10 mouse cellular contexts compared by ENCODE assay signal in genomic region chr13:45345471-45346159, GRCm38 (mm10). TPM values are rescaled to one million over a fixed set of nuclear protein-coding genes. Genes with fewer than 3 reads are reported as not detected.
DNase-seq lines count a peak whose midpoint lies in the region; ATAC-seq and TF ChIP-seq lines count a peak whose summit lies in the region.
"Had no signal": no experiment of that assay in that cellular context is flagged by ENCODE, and none has a peak within 500 bp of the region (broad histone marks: within the 10 kb centered on the region; RNA-seq: fewer than 3 reads in every experiment).

No protein-coding gene starts in this region.

- TF ChIP-seq CTCF in ES-Bruce4 (IDR thresholded peaks at IDR 0.05; ENCODE audit: low read depth, low read length): no peak
- TF ChIP-seq CTCF in liver, postnatal 0 days (IDR thresholded peaks at IDR 0.05; ENCODE audit: low read depth): no peak

- H3K4me2 ChIP-seq in embryonic facial prominence, embryonic 11.5 days (ENCODE audit: low read depth, low read length): no peak overlapping the region
- no peak overlapping the region for H3K4me2 ChIP-seq in liver, postnatal 0 days (ENCODE audit: low read depth, low read length)
- H3K4me2 ChIP-seq: heart, embryonic 15.5 days had no signal

- no peak for DNase-seq in heart, embryonic 10.5 days (ENCODE audit: low spot score)
- no peak for DNase-seq in heart, postnatal 4 days
- peak; percentile 48 for DNase-seq in embryonic facial prominence, embryonic 11.5 days (ENCODE audit: low spot score)
- peak; percentile 30 to 41 for DNase-seq in kidney, postnatal 36 days
- DNase-seq in B cell, adult 2 months: no peak
- no peak for DNase-seq in liver, postnatal 0 days

- H3K27me3 ChIP-seq in heart, embryonic 10.5 days (ENCODE audit: insufficient read depth, poor library complexity, severe bottlenecking): no peaks in the 10 kb centered on the region
- no peaks in the 10 kb centered on the region for H3K27me3 ChIP-seq in ES-Bruce4 (ENCODE audit: control insufficient read depth, insufficient read depth, low read length, poor library complexity, severe bottlenecking)
- no peaks in the 10 kb centered on the region for H3K27me3 ChIP-seq in embryonic facial prominence, embryonic 11.5 days (ENCODE audit: control insufficient read depth, insufficient read depth, low read length)
- peaks cover 22% of the 10 kb centered on the region for H3K27me3 ChIP-seq in liver, postnatal 0 days (ENCODE audit: insufficient read depth, low read length)
- H3K27me3 ChIP-seq: heart, embryonic 15.5 days had no signal

- no peak overlapping the region for H3K27ac ChIP-seq in heart, embryonic 10.5 days
- no peak overlapping the region for H3K27ac ChIP-seq in ES-Bruce4 (ENCODE audit: insufficient read depth, low read length)
- no peak overlapping the region for H3K27ac ChIP-seq in embryonic facial prominence, embryonic 11.5 days (replicated peaks; ENCODE audit: low read depth, low read length)
- no peak overlapping the region for H3K27ac ChIP-seq in liver, postnatal 0 days (ENCODE audit: low read depth)
- H3K27ac ChIP-seq: heart, embryonic 15.5 days had no signal

- no peaks in the 10 kb centered on the region for H3K9me3 ChIP-seq in heart, embryonic 10.5 days
- 0 out of 2 replicates have a peak, but pooled peaks cover 3% of the 10 kb centered on the region for H3K9me3 ChIP-seq in ES-Bruce4 (replicated peaks; ENCODE audit: control insufficient read depth, insufficient read depth, low read length, poor library complexity, severe bottlenecking)
- H3K9me3 ChIP-seq in embryonic facial prominence, embryonic 11.5 days (replicated peaks; ENCODE audit: control insufficient read depth, low read length): no peaks in the 10 kb centered on the region
- H3K9me3 ChIP-seq in liver, postnatal 0 days (ENCODE audit: low read length): peaks cover 4% of the 10 kb centered on the region; the same call in 1 of the 2 replicates
- H3K9me3 ChIP-seq: heart, embryonic 15.5 days had no signal

- H3K4me1 ChIP-seq in heart, embryonic 10.5 days: peaks cover 5% of the 10 kb centered on the region; the same call in 1 of the 2 replicates
- H3K4me1 ChIP-seq in ES-Bruce4 (ENCODE audit: control insufficient read depth, insufficient read depth, low read length): no peaks in the 10 kb centered on the region
- 0 out of 2 replicates have a peak, but pooled peaks cover 2% of the 10 kb centered on the region for H3K4me1 ChIP-seq in embryonic facial prominence, embryonic 11.5 days (ENCODE audit: control insufficient read depth, insufficient read depth, low read length)
- H3K4me1 ChIP-seq in liver, postnatal 0 days (ENCODE audit: insufficient read depth): no peaks in the 10 kb centered on the region
- H3K4me1 ChIP-seq: megakaryocyte, embryonic 14.5 days had no signal

- peak; percentile 56; the same call in 1 of the 2 replicates for TF ChIP-seq EP300 in ES-Bruce4 (IDR thresholded peaks at IDR 0.05; ENCODE audit: insufficient read depth, low read depth, low read length)
- TF ChIP-seq EP300 in liver, postnatal 0 days (IDR thresholded peaks at IDR 0.05; ENCODE audit: low read depth): no peak

- no peak for TF ChIP-seq POLR2A in ES-Bruce4 (IDR thresholded peaks at IDR 0.05; ENCODE audit: insufficient read depth, low read length)

- 31% methylated on average over 14 of the region's 14 CpGs for WGBS in heart, embryonic 10.5 days
- WGBS in embryonic facial prominence, embryonic 11.5 days: 28% methylated on average over 14 of the region's 14 CpGs
- WGBS in liver, postnatal 0 days (ENCODE audit: insufficient replicate concordance): 48% methylated on average over 14 of the region's 14 CpGs

- ATAC-seq in embryonic facial prominence, embryonic 11.5 days (replicated peaks; ENCODE audit: insufficient number of reproducible peaks, low FRiP score, low TSS enrichment, low read depth): no peak
- no peak for ATAC-seq in CD4-positive, CD25-positive, alpha-beta regulatory T cell, adult 4 months
- no peak for ATAC-seq in liver, postnatal 0 days

- no peak overlapping the region for H3K9ac ChIP-seq in ES-Bruce4 (ENCODE audit: low read depth, poor library complexity, severe bottlenecking)
- H3K9ac ChIP-seq in embryonic facial prominence, embryonic 11.5 days (replicated peaks; ENCODE audit: low read length): no peak overlapping the region
- no peak overlapping the region for H3K9ac ChIP-seq in liver, postnatal 0 days (replicated peaks)
- H3K9ac ChIP-seq: heart, embryonic 15.5 days had no signal

- 0 out of 2 replicates have a peak overlapping the region, but pooled peaks have one; percentile 18 for H3K4me3 ChIP-seq in heart, embryonic 10.5 days
- H3K4me3 ChIP-seq in ES-Bruce4 (ENCODE audit: low read depth, low read length): no peak overlapping the region
- H3K4me3 ChIP-seq in embryonic facial prominence, embryonic 11.5 days (ENCODE audit: low read depth, low read length): no peak overlapping the region
- H3K4me3 ChIP-seq in liver, postnatal 0 days (ENCODE audit: low read depth, low read length): no peak overlapping the region
- H3K4me3 ChIP-seq: heart, embryonic 15.5 days; megakaryocyte, embryonic 14.5 days had no signal

- no peaks in the 10 kb centered on the region for H3K36me3 ChIP-seq in heart, embryonic 10.5 days
- H3K36me3 ChIP-seq in ES-Bruce4 (ENCODE audit: control insufficient read depth, insufficient read depth, low read length, poor library complexity, severe bottlenecking): no peaks in the 10 kb centered on the region
- H3K36me3 ChIP-seq in embryonic facial prominence, embryonic 11.5 days (replicated peaks; ENCODE audit: control insufficient read depth, insufficient read depth, low read depth, low read length): no peaks in the 10 kb centered on the region
- H3K36me3 ChIP-seq in liver, postnatal 0 days (replicated peaks; ENCODE audit: insufficient read depth, low read length): no peaks in the 10 kb centered on the region
- H3K36me3 ChIP-seq: heart, embryonic 15.5 days had no signal

RNA-seq across cellular contexts. Expression of gene Mylip, which starts 43.9 kb away (rescaled TPM):
- polyA plus RNA-seq in heart, embryonic 10.5 days (2016; fragmentation: Nextera tagmentation; extraction: Ambion mirVana): 5.2 and 8.2 TPM in 2 replicates
- total RNA-seq in heart, postnatal 4 days (2021): 1 to 10 TPM; 5.3 to 6.8 TPM
- polyA plus RNA-seq in ES-Bruce4 (2011; ENCODE audit: insufficient read depth, insufficient read length, low read depth, missing spikeins): 6.4 and 7.3 TPM in 2 replicates
- polyA plus RNA-seq in embryonic facial prominence, embryonic 11.5 days (2014; fragmentation: Nextera tagmentation; extraction: Ambion mirVana): 8.2 and 8.7 TPM in 2 replicates
- 10 to 100 TPM; 13.4 to 19.9 TPM for polyA plus RNA-seq in CD4-positive, CD25-positive, alpha-beta regulatory T cell, adult 4 months (2017; shearing (Covaris generic))
- 6.9 and 7.4 TPM in 2 replicates for polyA plus RNA-seq in liver, postnatal 0 days (2015; fragmentation: Nextera tagmentation; extraction: Ambion mirVana)

Comparison
In these comparisons a context has a peak if more than half of its experiments do, and no peak if none do; other contexts are left out.
1. DNase-seq: peak in embryonic facial prominence, embryonic 11.5 days (single experiment) and kidney, postnatal 36 days (2 of 2); none in heart, embryonic 10.5 days (single experiment), heart, postnatal 4 days (single experiment), B cell, adult 2 months (0 of 2) and liver, postnatal 0 days (single experiment).